Mouse (Mus musculus): Measurements from ENCODE around the gene Zfp275. TPM values are rescaled to one million over a fixed set of nuclear protein-coding genes. Genes with fewer than 3 reads are reported as not detected.
"Not testable (repeated sequence)": the region's sequence is repeated elsewhere in the genome, so short reads cannot be mapped to it uniquely, and the experiment has no call there.

The Zfp275 gene
- polyA plus RNA-seq (2011; ENCODE audit: insufficient read depth, insufficient read length, low replicate concordance, missing spikeins), result 1.7 and 3.4 TPM in 2 replicates

- WGBS, result 16% methylated on average over 37 of the region's 37 CpGs
- peak within 1 kb of the TSS; percentile 68 for H3K4me3 ChIP-seq (replicated peaks; ENCODE audit: control insufficient read depth, low read depth, low read length)
- no peak within 1 kb of the TSS for H3K27ac ChIP-seq (ENCODE audit: control insufficient read depth, insufficient read depth, low read depth, low read length, poor library complexity)
- H3K4me1 ChIP-seq (ENCODE audit: control insufficient read depth, insufficient read depth, low read length), result no peaks in the 10 kb centered on the region
- TF ChIP-seq CTCF (IDR thresholded peaks at IDR 0.05; ENCODE audit: control insufficient read depth, insufficient read depth, low read length) (no peak), POLR2A (IDR thresholded peaks at IDR 0.05; ENCODE audit: borderline replicate concordance, control insufficient read depth, low read depth, low read length) (no peak; the same call in 1 of the 2 replicates)
Measured at GRCm38 (mm10) chrX:73342483-73342895, at the start of gene Zfp275. TSS of gene Zfp275 (plus strand) at chrX:73342621.

DNA sequence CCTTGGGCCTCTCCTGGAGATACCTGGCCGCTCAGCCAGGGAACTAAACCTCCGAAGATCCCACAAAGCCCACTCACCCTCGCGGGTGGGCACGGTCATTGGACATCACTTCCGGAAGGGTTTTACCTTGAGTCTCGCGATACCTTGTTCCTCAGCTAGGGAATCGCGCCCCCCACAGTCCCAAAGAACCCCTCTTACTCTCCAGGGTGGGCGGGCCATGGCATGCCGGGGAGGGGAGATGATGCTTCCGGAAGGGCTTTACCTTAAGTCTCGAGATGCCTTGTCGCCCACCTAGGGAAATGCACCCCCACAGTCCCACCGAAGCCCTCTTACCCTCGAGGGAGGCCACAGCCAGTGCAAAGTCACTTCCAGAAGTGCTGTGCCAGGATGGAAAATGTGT lies 49.5 kb upstream of the Zfp275 start, which contains the start of the genes Xlr5a and Xlr5c:
Xlr5a (minus strand) TSS at position 101 of the 400 bp plus-strand sequence.
Xlr5c (minus strand) TSS at position 101 of the 400 bp plus-strand sequence.
- H3K4me3 ChIP-seq (replicated peaks; ENCODE audit: control insufficient read depth, low read depth, low read length); H3K27ac ChIP-seq (ENCODE audit: control insufficient read depth, insufficient read depth, low read depth, low read length, poor library complexity); H3K4me1 ChIP-seq (ENCODE audit: control insufficient read depth, insufficient read depth, low read length): not testable (repeated sequence)
- 85% methylated on average over 13 of the region's 17 CpGs for WGBS

- not testable (repeated sequence) for H3K27ac ChIP-seq (ENCODE audit: control insufficient read depth, insufficient read depth, low read depth, low read length, poor library complexity); H3K4me1 ChIP-seq (ENCODE audit: control insufficient read depth, insufficient read depth, low read length); H3K4me3 ChIP-seq (replicated peaks; ENCODE audit: control insufficient read depth, low read depth, low read length)
- WGBS, result 73% methylated on average over 8 of the region's 10 CpGs
Measured at GRCm38 (mm10) chrX:73295745-73296144, 46.7 kb upstream of the Zfp275 start.

GRCm38 (mm10) chrX:73312522-73312921 lies 29.9 kb upstream of the Zfp275 start:
- Histone ChIP-seq H3K4me1 (ENCODE audit: control insufficient read depth, insufficient read depth, low read length) (no peaks in the 10 kb centered on the region), H3K27ac (ENCODE audit: control insufficient read depth, insufficient read depth, low read depth, low read length, poor library complexity) (no peak overlapping the region), H3K4me3 (replicated peaks; ENCODE audit: control insufficient read depth, low read depth, low read length) (no peak overlapping the region)
- TF ChIP-seq CTCF (IDR thresholded peaks at IDR 0.05; ENCODE audit: control insufficient read depth, insufficient read depth, low read length) (no peak), POLR2A (IDR thresholded peaks at IDR 0.05; ENCODE audit: borderline replicate concordance, control insufficient read depth, low read depth, low read length) (no peak)
- 32% methylated on average over 3 of the region's 3 CpGs for WGBS

DNA sequence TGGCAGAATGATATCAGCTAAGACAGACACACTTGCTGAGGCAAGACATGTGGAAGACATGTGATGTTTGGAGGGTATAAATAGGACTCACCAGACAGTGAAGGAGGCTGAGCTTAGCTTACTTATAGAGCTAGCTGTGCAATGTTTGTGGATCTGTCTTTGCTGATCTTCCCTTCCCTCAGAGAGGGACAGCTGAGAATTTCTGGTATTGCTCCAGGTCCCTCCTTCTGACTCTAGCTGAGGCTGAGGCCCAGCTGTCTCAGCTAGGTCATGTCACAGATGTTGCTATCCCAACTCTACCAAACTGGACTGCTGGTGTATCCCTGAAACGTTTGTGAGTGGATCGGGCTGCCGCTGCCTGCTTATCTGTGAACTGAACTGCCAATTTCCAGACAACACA lies 21.4 kb upstream of the Zfp275 start:
- TF ChIP-seq CTCF (IDR thresholded peaks at IDR 0.05; ENCODE audit: control insufficient read depth, insufficient read depth, low read length) (no peak), POLR2A (IDR thresholded peaks at IDR 0.05; ENCODE audit: borderline replicate concordance, control insufficient read depth, low read depth, low read length) (no peak)
- 79% methylated on average over 3 of the region's 3 CpGs for WGBS
- no peak overlapping the region for H3K27ac ChIP-seq (ENCODE audit: control insufficient read depth, insufficient read depth, low read depth, low read length, poor library complexity)
- H3K4me3 ChIP-seq (replicated peaks; ENCODE audit: control insufficient read depth, low read depth, low read length), result no peak overlapping the region
- H3K4me1 ChIP-seq (ENCODE audit: control insufficient read depth, insufficient read depth, low read length), result no peaks in the 10 kb centered on the region

GRCm38 (mm10) chrX:73327215-73327614 lies 15.2 kb upstream of the Zfp275 start:
- 51% methylated on average over 2 of the region's 2 CpGs for WGBS
- no peak for TF ChIP-seq POLR2A (IDR thresholded peaks at IDR 0.05; ENCODE audit: borderline replicate concordance, control insufficient read depth, low read depth, low read length)
- no peak for TF ChIP-seq CTCF (IDR thresholded peaks at IDR 0.05; ENCODE audit: control insufficient read depth, insufficient read depth, low read length)
- Histone ChIP-seq H3K4me3 (replicated peaks; ENCODE audit: control insufficient read depth, low read depth, low read length) (no peak overlapping the region), H3K27ac (ENCODE audit: control insufficient read depth, insufficient read depth, low read depth, low read length, poor library complexity) (no peak overlapping the region), H3K4me1 (ENCODE audit: control insufficient read depth, insufficient read depth, low read length) (no peaks in the 10 kb centered on the region)

DNA sequence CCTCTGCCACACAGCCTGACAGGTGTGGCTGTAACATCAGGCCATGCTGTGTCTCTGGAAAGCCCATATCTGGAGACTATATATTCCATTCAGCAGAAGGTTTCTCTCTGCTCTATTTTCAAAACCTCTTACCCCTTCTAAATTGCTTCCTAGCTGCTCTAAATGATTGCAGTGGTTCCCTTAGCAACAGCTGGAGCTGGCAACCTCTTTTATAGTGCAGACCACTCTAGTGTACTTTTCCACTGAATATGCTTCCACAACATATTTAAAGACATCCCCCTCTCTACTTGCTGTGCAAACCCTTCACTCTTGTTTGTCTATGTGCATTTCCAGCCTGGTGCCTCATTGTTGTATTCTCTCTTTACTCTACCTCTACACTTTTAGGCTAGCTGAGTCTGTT lies 8.9 kb upstream of the Zfp275 start:
- H3K27ac ChIP-seq (ENCODE audit: control insufficient read depth, insufficient read depth, low read depth, low read length, poor library complexity), result no peak overlapping the region

DNA sequence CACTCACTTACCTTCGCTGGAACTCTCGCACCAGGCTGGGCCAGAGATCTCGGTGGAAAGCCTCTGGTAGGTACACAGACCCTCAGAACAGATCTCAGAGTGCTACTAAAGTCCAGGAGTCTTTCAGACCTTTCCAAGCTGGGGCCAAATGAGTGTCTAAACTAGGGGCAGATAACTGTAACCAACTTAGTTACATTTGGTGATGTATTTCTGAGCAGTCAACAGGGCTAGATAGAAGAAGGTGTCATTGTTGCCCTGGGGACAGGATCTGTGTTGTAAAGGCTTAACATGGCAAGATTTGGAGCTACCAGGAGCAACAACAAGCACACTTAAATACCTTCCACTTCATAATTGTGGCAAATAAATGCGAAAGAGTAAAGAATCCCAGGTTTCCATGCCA lies 5.7 kb upstream of the Zfp275 start, which contains the start of gene Gm45015:
Gm45015 (minus strand) TSS at position 101 of the 400 bp plus-strand sequence.
- 72% methylated on average over 4 of the region's 4 CpGs for WGBS
- TF ChIP-seq CTCF (IDR thresholded peaks at IDR 0.05; ENCODE audit: control insufficient read depth, insufficient read depth, low read length) (no peak), POLR2A (IDR thresholded peaks at IDR 0.05; ENCODE audit: borderline replicate concordance, control insufficient read depth, low read depth, low read length) (no peak)
- H3K4me1 ChIP-seq (ENCODE audit: control insufficient read depth, insufficient read depth, low read length), result no peaks in the 10 kb centered on the region

More for the DNA sequence above, 8.9 kb upstream of the Zfp275 start:
- Histone ChIP-seq H3K4me1 (ENCODE audit: control insufficient read depth, insufficient read depth, low read length) (no peaks in the 10 kb centered on the region), H3K4me3 (replicated peaks; ENCODE audit: control insufficient read depth, low read depth, low read length) (no peak overlapping the region)
- TF ChIP-seq CTCF (IDR thresholded peaks at IDR 0.05; ENCODE audit: control insufficient read depth, insufficient read depth, low read length) (no peak), POLR2A (IDR thresholded peaks at IDR 0.05; ENCODE audit: borderline replicate concordance, control insufficient read depth, low read depth, low read length) (no peak)

DNA sequence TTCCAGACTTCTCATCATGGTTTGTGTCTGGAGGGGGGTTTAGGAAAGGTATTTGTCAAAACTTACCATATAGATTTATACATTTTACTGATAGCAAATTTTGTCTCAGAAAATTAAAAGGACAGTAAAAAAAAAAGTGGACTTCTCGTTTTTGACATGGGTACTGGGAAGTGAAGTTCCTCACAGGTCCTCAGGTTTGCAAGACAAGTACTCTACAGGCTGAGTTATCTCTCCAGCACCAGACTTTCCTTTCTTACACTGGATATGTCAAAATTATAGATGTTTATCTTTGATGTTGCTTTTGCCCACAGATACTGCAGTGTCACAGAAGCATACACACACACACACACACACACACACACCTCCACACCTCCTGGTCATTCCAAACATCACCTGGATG lies 948 bp upstream of the Zfp275 start:
- Histone ChIP-seq H3K4me3 (replicated peaks; ENCODE audit: control insufficient read depth, low read depth, low read length) (no peak overlapping the region), H3K4me1 (ENCODE audit: control insufficient read depth, insufficient read depth, low read length) (no peaks in the 10 kb centered on the region), H3K27ac (ENCODE audit: control insufficient read depth, insufficient read depth, low read depth, low read length, poor library complexity) (no peak overlapping the region)
- 5% methylated on average over 1 of the region's 1 CpGs for WGBS
- TF ChIP-seq CTCF (IDR thresholded peaks at IDR 0.05; ENCODE audit: control insufficient read depth, insufficient read depth, low read length) (no peak), POLR2A (IDR thresholded peaks at IDR 0.05; ENCODE audit: borderline replicate concordance, control insufficient read depth, low read depth, low read length) (no peak)

More for the DNA sequence above, 5.7 kb upstream of the Zfp275 start, which contains the start of gene Gm45015:
- no peak within 1 kb of the TSS for H3K4me3 ChIP-seq (replicated peaks; ENCODE audit: control insufficient read depth, low read depth, low read length)
- no peak within 1 kb of the TSS for H3K27ac ChIP-seq (ENCODE audit: control insufficient read depth, insufficient read depth, low read depth, low read length, poor library complexity)

Data from bone marrow, adult 2 months (tissue).